Mouse (Mus musculus): ENCODE measurements around the gene Stpg4.

Stpg4 gene

DNA sequence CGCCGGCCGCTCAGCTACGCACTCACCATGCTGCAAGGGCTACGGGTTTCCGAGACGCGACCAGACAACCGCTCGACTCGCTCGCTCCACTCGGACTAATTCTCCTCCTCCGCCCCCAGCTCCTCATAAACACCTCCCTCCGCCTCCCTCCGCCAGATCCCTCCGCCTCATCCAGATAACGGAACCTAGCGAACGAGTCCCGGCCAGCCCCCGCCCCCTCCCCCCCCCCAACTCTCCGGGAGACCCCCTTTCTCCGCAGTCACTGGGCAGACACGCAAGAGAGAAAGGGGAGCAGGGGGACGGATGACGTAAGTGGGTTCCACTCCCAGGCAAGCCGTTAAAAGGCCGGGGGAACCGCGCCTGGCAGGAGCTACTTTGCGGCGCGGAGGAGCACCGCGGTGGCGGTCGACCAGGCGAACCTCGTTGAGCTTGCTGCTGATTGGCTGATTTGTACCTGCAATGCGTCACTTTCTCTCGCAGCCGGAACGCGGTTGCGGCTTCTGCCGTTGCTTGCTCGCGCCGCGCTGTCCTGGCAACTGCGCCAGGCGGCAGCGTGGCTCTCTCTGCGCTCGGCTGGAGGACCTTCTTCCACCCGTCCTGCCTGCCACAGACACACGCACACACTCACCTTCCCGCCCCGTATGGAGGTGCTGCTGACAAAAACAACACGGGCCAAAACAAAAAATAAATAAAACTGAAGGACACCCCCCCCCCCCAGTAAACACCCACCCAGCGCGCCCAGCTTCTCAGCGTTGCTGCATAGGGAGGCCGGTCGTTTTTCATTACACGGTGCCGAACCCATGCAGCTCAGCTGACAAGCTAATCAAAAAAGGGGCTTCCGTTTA lies 19.4 kb upstream of the Stpg4 start, which contains the start of gene Calm2:
Gene Calm2, minus strand, starts transcription at position 169 of the 845 bp plus-strand sequence.
- DNase-seq (ENCODE audit: low read depth, low spot score): peak; percentile 100

DNA sequence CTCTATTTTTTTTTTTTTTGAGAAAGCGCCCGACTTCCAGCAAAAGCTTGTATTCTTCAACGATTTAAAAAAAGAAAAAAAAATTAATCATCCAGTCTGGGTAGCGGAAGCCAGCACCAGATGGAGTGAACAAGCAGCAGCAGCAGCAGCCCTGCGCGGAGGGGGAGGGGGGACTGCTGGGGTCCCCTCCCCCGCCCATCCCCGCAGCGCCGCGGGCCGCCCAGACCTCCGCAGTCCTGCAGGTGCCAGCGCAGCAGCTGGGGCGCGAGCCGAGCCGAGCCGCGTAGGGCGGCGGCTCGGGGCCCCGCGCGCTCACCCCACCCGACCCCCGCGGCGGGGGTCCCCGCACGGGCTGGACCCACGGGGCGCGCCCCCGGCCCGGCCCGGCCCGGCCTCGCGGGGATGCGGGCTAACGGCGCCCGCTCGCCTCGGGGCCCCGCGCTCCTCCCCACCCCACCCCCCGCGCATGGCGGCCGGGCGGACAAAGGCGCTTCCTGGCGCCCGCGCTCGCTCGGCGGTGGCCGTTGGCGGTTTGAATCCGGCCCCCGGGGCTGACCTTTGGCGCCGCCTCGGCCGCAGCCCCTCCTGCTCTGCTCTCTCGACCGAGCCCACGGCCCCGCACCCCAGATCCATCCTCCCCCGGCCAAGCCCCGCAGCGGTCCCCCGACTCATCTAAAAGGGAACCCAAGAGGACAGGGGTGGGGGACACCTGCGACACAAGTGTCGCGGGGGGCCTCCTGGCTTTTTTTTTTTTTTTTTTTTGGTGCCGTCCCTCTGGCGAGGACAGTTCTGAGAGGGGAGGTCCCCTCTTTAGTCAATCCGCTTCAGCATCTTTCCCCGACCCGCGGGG lies 18.6 kb upstream of the Stpg4 start:
- peak; percentile 87 for DNase-seq (ENCODE audit: low read depth, low spot score)

DNA sequence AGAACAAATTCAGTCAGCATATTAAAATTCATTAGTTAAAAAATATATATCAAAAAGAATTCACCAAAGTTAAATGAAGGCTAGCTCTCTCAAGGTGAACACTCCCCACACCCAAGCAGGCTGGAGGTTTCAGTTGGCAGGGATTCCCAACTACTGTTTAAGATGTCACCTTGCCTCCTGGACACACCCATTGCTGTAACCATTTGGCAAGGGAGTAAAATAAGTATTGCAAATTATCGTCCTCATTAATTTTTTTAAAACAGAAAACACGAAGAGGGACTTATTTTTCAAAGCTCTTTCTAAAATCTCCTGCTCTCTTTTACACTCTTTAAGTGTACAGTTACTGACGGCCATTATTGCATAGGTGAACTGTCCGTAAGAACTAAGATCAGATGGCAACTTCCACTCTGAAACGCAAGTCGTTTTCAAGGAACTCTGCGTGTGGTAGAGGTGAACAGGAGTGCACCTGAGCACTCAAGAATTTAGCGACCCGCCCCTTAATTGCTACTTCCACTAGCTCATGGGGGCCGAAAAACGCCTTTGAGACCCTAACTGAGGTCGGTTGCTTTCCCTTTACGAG lies 17.9 kb upstream of the Stpg4 start:
- DNase-seq (ENCODE audit: low read depth, low spot score): no peak

DNA sequence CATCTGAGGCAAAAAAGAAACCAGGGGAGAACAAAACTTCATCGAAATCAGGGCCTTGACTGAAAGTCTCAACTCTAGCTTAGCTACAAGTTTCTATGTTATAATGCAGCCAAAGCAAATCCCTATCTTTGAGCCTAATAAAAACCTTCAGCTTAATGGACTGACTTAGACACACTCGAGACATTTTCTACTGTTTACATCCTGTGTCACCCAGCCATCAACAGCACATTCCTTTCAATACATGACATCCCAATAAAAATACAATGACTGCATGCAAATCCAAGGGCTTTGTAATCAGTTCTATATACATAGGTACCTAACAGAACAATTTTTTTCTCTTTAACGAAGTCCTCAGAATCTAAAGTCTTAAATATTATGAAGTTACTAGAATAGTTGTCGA lies 17.2 kb upstream of the Stpg4 start:
- no peak for DNase-seq (ENCODE audit: low read depth, low spot score)

DNA sequence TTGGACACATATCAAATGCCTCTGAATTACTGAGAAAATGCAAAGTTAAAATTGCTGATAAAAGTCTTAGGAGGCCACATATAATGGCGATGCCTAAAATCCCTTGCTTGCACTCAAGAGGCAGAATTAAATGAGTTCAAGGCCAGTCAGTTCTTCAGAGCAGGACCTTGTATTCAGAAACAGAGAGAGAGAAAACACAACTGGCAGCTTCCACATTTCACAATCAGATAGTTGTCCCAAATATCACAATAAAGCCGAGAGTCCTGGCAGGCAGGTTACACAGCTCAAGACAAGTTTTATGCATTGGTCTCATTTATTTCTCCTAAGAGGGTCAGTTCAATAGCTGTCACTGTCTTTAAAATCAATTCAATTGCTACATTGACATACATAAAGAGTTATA lies 14.0 kb upstream of the Stpg4 start:
- no peak for DNase-seq (ENCODE audit: low read depth, low spot score)

DNA sequence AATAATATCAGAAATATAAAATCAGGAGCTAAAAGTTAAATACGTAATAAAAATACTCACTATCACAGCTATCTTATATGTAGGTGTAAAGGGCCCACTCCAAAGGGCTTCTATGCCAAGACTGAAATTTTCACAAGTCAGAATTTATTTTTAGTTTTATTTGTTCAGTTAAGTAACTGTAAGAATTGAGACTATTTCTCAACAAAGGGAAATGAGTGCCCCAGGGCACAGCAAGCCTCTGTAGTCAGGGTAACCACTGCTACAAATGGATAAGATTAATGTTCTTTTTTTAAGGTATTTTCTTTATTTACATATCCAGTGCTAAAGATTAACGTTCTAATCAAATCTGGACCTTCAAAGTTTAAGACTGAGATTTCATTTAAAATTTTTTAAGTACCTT lies 11.9 kb upstream of the Stpg4 start:
- no peak for DNase-seq (ENCODE audit: low read depth, low spot score)

DNA sequence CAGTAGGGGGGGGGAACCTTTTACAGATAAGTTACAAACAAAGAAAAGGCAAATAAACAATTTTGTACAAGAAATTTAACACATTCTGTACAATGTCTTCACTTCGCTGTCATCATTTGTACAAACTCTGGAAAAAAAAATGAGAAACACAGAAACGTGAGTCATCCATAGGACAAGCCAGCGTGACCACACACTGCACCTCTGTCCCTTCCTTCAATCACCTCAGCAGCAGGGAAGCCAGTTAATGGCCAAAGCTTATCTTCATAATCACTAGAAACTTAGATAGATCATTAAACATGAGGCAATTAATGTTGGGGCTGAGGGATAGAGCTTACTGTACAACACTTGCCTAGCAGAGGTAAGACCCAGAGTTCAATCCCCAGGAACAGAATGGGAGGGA lies 6.4 kb upstream of the Stpg4 start:
- no peak for DNase-seq (ENCODE audit: low read depth, low spot score)

DNA sequence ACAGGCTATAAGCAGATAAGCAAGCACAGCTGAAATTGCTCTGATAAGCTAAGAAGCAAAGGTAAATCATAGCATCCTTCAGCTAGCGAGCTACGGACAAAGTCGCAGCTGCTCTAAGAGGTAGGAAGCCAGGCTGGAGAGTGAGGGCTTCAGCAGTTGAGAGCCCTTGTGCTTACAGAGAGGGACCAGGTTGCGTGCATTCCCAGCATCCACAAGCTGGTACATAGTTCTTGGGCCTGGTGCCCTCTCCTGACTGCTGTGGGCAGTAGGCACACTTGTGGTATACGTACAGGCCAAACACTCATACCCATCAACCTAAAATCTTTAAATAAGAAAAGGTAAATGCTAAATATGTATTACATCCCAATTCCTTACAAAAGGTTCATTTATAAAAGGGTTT lies 5.2 kb upstream of the Stpg4 start:
- no peak for DNase-seq (ENCODE audit: low read depth, low spot score)

DNA sequence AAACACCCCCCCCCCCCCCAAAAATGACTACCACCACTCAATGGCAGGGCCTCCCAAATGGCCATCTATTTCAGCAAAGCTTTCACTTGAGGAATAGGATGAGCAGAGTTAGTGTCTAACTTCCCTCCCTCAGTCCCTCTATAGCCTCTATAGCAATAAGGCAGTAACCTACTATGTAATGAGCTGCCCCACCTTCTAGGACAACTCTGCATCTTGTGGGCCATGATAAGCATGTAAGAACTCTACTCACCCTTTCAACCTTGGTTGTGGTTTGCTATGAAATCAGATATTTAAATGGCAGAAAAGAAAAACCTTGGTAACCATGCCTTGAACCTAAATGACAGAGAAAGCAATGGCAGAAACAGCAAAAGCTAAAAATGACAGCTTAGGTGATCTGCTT lies 4.8 kb upstream of the Stpg4 start:
- DNase-seq (ENCODE audit: low read depth, low spot score): no peak

DNA sequence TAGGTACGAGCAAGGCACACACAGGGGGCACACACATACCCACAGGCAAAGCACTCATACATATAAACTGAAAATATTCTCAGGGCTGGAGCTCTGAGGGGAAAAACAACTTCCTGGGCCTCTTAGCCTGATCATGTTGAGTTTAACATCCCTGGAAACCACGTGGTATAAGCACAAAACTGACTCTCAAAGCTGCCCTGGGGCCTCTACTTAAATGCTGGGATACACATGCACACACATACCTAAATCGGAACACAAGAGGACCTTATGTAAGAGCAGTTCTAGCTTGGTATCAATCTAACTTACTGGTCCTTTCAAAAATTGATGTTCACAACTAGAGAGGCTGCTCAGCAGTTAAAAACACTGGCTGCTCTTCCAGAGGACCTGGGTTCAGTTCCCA lies 1.9 kb upstream of the Stpg4 start:
- DNase-seq (ENCODE audit: low read depth, low spot score): no peak

DNA sequence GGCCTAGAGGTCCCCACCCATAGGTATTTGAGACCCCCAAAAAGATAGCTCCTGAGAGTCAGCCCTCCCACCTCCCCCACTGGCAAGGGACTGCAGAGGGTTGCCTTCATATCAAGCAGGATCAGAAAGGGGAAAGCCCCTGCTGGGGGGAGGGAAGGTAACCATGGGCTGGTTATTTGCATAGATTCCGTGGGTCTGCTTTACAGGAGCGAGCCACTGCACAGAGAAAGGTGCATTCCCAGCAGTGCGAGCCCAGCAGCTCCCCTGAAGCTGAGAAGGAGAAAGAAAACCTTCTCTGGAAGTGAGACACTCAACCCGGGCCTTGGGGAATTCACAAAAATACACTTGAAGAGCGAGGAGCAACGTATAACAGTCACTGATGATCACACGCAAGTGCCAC lies 9.5 kb downstream of the Stpg4 start:
- DNase-seq (ENCODE audit: low read depth, low spot score): no peak

DNA sequence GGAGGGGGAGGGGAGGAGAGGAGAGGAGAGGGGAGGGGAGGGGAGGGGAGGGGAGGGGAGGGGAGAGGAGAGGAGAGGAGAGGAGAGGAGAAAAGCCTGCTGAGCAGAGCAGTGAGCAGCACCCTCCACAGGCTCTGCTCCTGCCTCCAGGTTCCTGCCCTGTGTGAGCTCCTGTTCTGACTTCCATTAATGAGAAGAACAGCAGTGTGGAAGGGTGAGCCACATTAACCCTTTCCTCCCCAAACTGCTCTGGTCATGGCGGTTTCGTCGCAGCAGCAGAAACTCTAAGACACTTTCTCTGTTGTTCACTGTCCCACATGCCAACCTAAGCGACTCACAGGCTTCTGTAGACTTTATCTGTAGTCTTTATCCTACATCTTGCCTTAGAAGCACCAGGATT lies 20.9 kb downstream of the Stpg4 start:
- no peak for DNase-seq (ENCODE audit: low read depth, low spot score)

DNA sequence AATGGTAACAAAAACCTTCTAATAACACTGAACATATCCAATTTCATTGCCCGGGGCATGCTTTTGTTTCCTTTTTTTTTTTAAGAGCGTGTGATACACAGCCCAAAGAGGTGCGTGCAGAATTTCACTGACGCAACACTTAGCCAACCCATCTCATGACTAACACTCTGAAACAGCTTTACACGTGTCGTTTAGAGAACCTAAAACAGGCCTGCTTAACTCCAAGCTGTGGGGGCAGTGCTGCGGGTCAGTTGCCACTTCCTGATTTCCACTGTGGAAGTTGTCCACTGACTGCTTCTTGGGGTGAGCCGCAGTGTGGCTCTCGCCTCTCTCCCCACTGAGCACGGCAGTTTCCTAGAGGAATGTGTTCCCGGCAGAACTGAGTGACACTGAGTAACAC lies 22.0 kb downstream of the Stpg4 start:
- peak; percentile 54 for DNase-seq (ENCODE audit: low read depth, low spot score)

DNA sequence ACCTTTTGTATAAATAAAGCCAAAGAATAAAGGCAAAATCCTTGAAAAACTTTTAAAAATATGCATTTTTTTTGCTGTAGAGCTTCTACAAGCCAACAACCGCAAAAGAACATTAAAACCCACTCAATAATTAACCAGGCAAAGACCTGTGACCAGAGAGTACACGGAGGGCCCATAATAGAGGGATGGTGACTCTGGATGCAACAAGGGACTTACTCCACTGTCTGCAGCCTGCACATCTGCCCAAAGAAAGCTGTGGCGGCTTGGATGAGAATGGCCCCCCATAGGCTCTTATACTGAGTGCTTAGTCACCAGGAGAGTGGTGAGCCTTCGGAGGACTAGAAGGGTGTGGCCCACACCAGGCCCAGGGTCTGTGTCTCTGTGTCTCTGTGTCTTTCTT lies 24.1 kb downstream of the Stpg4 start:
- no peak for DNase-seq (ENCODE audit: low read depth, low spot score)

DNA sequence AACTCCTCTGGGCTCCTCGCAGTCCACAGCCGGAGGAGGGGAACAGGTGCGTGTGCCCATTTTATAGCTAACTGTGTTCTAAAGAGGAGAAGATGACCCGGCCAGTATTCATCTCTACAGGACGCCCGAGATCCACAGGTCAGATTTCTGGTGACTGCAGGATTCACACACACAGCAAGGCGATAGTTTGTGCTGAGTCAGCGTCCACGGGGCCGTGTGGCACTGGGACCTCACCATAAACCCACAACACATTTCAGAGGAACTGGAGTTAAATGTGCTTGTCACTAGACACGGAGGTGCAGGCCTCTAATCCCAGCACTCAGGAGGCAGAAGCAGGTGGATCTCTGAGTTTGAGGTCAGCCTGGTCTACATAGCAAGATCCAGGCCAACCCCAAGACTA lies 25.1 kb downstream of the Stpg4 start:
- DNase-seq (ENCODE audit: low read depth, low spot score): no peak

DNA sequence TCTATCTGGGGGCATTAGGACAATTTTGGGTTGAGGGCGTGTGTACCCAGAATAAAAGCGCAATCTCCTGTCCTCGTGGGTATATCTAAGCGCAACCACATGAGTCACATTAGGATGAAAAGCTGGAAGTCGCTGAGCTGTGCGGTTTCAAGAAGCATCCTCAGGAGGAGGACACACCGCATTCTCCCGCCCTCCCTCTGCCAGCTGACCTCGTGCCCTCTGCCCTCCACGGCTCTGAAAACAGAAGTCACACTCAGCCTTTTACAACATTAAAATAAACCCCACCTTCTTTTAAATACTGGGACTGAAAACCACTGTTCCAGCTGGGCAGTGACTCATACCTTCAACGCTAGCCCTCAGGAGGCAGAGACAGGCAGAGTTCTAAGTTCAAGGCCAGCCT lies 30.5 kb downstream of the Stpg4 start:
- DNase-seq (ENCODE audit: low read depth, low spot score): no peak

DNA sequence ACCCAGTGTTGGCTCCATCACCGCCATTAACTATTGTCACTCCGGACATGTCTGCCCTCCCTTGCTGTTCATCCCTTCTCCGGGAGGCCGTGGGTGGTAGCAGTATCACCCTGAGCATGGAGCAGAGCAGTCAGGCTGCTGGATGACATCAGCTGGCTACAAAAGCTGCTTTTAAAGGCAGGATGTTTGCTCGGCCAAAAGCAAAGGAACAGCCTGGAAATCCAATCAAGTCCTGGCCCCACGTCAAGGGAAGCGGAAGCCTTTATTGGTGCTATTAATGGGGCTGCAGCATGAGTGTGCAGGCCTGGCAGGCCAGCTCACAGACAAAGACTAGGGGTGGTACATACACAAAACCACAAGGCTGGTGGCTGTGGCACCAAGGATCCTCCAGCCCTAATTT lies 36.3 kb downstream of the Stpg4 start:
- DNase-seq (ENCODE audit: low read depth, low spot score): peak; percentile 86

DNA sequence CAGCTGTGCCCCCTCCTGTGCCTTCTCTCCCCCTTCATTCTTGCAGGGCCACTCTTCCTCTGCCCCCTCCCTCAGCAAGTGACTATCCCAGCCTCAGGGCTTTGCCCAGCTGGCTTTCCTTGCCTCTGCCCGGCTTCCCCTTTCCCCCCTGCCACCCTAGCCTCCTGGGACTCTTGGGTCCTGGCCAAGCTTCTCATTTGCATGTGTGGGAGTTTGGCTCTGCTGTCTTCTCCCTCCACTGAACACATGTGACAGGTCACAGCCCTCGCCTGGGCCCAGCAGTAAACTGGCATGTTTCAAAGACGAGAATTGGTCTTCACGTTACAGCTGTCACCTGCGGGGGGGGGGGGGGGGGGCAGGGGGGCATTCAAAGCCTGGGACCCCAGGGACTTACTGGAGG lies 40.5 kb downstream of the Stpg4 start:
- peak; percentile 59 for DNase-seq (ENCODE audit: low read depth, low spot score)

DNA sequence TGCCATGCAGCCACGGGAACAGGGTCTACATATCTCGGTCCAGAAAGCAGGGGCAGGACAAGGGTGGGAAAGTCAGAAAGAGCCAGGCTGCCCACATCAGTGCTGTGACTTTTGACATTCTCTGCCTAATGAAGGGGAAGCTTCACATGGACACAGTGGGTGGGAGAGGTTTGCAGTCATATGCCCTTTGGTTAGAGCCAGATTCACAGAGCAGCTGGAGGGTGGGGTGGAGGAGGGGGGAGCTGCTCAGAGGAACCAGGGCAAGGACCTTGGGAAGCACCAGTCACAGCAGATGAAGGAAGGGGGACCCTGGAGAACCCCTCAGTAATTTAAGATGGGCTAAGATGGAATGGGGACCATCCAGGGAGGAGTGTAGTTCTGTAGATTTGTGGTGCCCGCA lies 41.7 kb downstream of the Stpg4 start:
- no peak for DNase-seq (ENCODE audit: low read depth, low spot score)

DNA sequence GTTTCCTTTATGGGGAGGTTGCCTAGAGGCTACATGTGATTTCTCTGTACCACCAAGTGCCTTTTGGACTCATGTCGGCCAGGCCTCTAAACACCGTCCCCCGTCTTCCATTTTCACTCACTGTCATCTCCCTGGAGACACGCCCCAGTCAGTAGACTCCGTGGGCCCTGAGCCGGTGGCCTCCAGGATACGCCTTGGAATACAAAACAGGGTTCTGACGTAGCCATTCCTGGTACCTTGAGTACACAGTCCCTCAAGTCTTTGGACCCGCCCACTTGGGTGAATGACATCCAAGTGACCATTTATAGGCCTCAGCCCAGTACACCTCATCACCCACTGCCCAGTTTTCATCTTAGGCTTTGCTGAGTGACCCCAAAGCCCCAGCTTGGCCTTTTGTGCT lies 46.9 kb downstream of the Stpg4 start:
- no peak for DNase-seq (ENCODE audit: low read depth, low spot score)

DNA sequence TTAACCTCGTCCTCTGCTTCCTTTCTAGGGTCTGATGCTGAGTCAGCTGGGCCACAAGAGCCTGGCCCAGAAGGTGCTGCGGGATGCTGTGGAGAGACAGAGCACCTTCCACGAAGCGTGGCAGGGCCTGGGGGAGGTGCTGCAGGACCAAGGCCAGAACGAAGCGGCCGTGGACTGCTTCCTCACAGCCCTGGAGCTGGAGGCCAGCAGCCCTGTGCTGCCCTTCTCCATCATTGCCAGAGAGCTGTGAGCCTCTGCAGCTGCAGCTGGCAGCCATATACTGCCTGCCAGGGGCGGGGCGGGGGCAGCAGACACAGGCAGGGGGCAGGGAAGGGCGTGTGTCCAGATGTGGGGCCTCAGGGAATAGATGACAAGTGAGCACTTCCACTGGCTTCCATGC lies 47.7 kb downstream of the Stpg4 start:
- DNase-seq (ENCODE audit: low read depth, low spot score): peak; percentile 74

DNA sequence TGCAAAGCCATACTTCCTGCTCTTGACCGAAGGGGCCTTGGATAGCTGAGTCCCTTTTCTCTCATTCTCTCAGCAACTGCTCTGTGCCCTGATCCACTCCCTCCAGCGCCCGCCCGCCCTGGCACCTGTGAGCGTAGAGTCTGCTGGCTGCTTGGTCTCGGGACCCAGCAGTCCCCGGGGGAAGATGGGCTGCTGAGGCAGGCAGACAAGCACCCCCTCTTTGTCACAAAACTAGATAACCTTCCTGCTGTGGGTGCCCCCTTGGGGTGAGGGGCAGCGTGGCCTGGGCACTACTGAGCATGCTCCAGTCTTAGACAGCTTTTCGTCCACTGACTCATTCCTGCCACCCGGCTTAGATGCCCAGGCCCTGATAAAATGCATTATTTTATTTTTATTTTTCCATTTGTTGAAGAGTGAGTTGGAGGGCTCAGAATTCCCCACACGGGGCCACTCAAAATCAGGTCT lies 48.3 kb downstream of the Stpg4 start:
- peak; percentile 35 for DNase-seq (ENCODE audit: low read depth, low spot score)
